11 mouse cellular contexts compared by ENCODE assay signal in genomic region chr2:142554851-142555250, GRCm38 (mm10).
A peak's percentile ranks its signal among the peaks of the same experiment; 100 is the strongest.
DNase-seq lines count a peak whose midpoint lies in the region; ATAC-seq and TF ChIP-seq lines count a peak whose summit lies in the region.
"Had no signal": no experiment of that assay in that cellular context is flagged by ENCODE, and none has a peak within 500 bp of the region (broad histone marks: within the 10 kb centered on the region; RNA-seq: fewer than 3 reads in every experiment).

No protein-coding gene starts in this region.

- 64% methylated on average over 2 of the region's 2 CpGs for WGBS in heart, embryonic 12.5 days
- WGBS in midbrain, postnatal 0 days, result 76% methylated on average over 2 of the region's 2 CpGs
- WGBS in midbrain, embryonic 14.5 days, result 90% methylated on average over 2 of the region's 2 CpGs

- no peaks in the 10 kb centered on the region for H3K4me1 ChIP-seq in heart, embryonic 12.5 days (replicated peaks)
- H3K4me1 ChIP-seq in midbrain, postnatal 0 days (ENCODE audit: insufficient read depth, low read length), result no peaks in the 10 kb centered on the region
- 0 out of 2 replicates have a peak, but pooled peaks cover 7% of the 10 kb centered on the region for H3K4me1 ChIP-seq in midbrain, embryonic 14.5 days (ENCODE audit: control insufficient read depth, insufficient read depth, low read length)

- no peak overlapping the region for H3K27ac ChIP-seq in heart, embryonic 12.5 days (ENCODE audit: poor library complexity, severe bottlenecking)
- no peak overlapping the region for H3K27ac ChIP-seq in midbrain, postnatal 0 days (ENCODE audit: low read depth, low read length)
- H3K27ac ChIP-seq in midbrain, embryonic 14.5 days (replicated peaks; ENCODE audit: low read depth, low read length), result no peak overlapping the region
- H3K27ac ChIP-seq: liver, embryonic 14.5 days had no signal

- H3K9ac ChIP-seq in heart, embryonic 12.5 days, result no peak overlapping the region
- no peak overlapping the region for H3K9ac ChIP-seq in midbrain, postnatal 0 days (replicated peaks; ENCODE audit: low read length, poor library complexity, severe bottlenecking)
- H3K9ac ChIP-seq in midbrain, embryonic 14.5 days (replicated peaks; ENCODE audit: low read length), result no peak overlapping the region
- H3K9ac ChIP-seq: liver, embryonic 14.5 days had no signal

- no peaks in the 10 kb centered on the region for H3K27me3 ChIP-seq in heart, embryonic 12.5 days (replicated peaks)
- H3K27me3 ChIP-seq in midbrain, postnatal 0 days (ENCODE audit: insufficient read depth, low read length), result no peaks in the 10 kb centered on the region
- no peaks in the 10 kb centered on the region for H3K27me3 ChIP-seq in midbrain, embryonic 14.5 days (ENCODE audit: control insufficient read depth, insufficient read depth, low read length)

- ATAC-seq in heart, embryonic 12.5 days (ENCODE audit: insufficient number of reproducible peaks, low FRiP score), result no peak
- ATAC-seq in midbrain, postnatal 0 days (ENCODE audit: low FRiP score), result 0 out of 2 replicates have a peak, but pooled peaks have one; percentile 70
- ATAC-seq in midbrain, embryonic 14.5 days (ENCODE audit: low FRiP score, low TSS enrichment), result no peak
- ATAC-seq: intestine, postnatal 0 days had no signal

- no peak overlapping the region for H3K4me3 ChIP-seq in heart, embryonic 12.5 days
- no peak overlapping the region for H3K4me3 ChIP-seq in midbrain, postnatal 0 days (ENCODE audit: low read depth, low read length)
- H3K4me3 ChIP-seq in midbrain, embryonic 14.5 days (replicated peaks; ENCODE audit: low read depth, low read length), result no peak overlapping the region
- H3K4me3 ChIP-seq: erythroblast, embryonic 14.5 days had no signal

- H3K9me3 ChIP-seq in heart, embryonic 12.5 days (replicated peaks), result no peaks in the 10 kb centered on the region
- no peaks in the 10 kb centered on the region for H3K9me3 ChIP-seq in midbrain, postnatal 0 days (ENCODE audit: low read length)
- no peaks in the 10 kb centered on the region for H3K9me3 ChIP-seq in midbrain, embryonic 14.5 days (ENCODE audit: control insufficient read depth, low read length)

- H3K36me3 ChIP-seq in heart, embryonic 12.5 days, result no peaks in the 10 kb centered on the region
- H3K36me3 ChIP-seq in midbrain, postnatal 0 days (ENCODE audit: insufficient read depth, low read length), result no peaks in the 10 kb centered on the region
- H3K36me3 ChIP-seq in midbrain, embryonic 14.5 days (ENCODE audit: control insufficient read depth, insufficient read depth, low read length), result no peaks in the 10 kb centered on the region

- peak; percentile 88 for DNase-seq in heart, adult 11 months
- DNase-seq in midbrain, postnatal 0 days (ENCODE audit: low spot score), result peak; percentile 66
- no peak for DNase-seq in midbrain, embryonic 14.5 days
- DNase-seq in frontal cortex, postnatal 36 days (ENCODE audit: low spot score in 2 of 2), result peak; percentile 12 to 21
- DNase-seq in right cerebral cortex, postnatal 36 days (ENCODE audit: low spot score in 2 of 2), result peak; percentile 10 to 11
- no peak for DNase-seq in embryo, embryonic 10 days (ENCODE audit: low spot score)
- no peak for DNase-seq in thymus, postnatal 0 days (ENCODE audit: low spot score)

- no peak overlapping the region for H3K4me2 ChIP-seq in heart, embryonic 12.5 days
- H3K4me2 ChIP-seq in midbrain, postnatal 0 days (ENCODE audit: low read depth, low read length, poor library complexity, severe bottlenecking), result no peak overlapping the region
- H3K4me2 ChIP-seq in midbrain, embryonic 14.5 days (ENCODE audit: low read length), result no peak overlapping the region

- peak; percentile 37 for TF ChIP-seq CTCF in midbrain, postnatal 0 days (IDR thresholded peaks at IDR 0.05)

Comparison
In these comparisons a context has a peak if more than half of its experiments do, and no peak if none do; other contexts are left out.
1. DNase-seq: peak in heart, adult 11 months (single experiment), midbrain, postnatal 0 days (single experiment), frontal cortex, postnatal 36 days (2 of 2) and right cerebral cortex, postnatal 36 days (2 of 2); none in midbrain, embryonic 14.5 days (single experiment), embryo, embryonic 10 days (single experiment) and thymus, postnatal 0 days (single experiment).